Mouse (Mus musculus) WW6 (cell line): ENCODE data around the gene Cdc42ep3.

Source experiments
- DNase-seq: peaks from one replicate; pipeline ENCODE4 v3.0.0-alpha.2; 2013; ENCODE audit warnings: low read depth, low spot score

Cdc42ep3 gene

GRCm38 (mm10) chr17:79354444-79355270 lies at the start of gene Cdc42ep3:
Cdc42ep3 (minus strand) TSS chr17:79355091.
- peak; percentile 50 for DNase-seq

GRCm38 (mm10) chr17:79400356-79400755 lies 45.5 kb upstream of the Cdc42ep3 start:
- no peak for DNase-seq

DNA sequence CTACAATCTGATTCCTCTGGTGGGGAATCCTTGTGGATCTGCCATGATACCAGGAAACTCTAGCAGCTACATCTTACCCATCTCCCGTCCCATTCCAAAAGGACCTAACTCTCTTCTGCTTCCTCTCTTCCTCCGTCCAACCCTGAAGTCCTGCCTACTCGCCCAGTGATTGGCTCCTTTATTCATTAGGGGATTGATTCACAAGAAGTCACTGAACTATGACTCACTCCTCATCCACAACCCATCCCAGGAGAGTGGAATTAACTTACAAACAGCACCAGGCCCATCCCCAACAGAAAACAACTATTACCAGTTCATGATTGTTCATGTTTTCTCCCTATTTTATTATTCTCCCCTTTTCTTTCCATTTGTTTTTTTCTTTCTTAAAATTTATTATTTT lies 43.5 kb upstream of the Cdc42ep3 start:
- no peak for DNase-seq

GRCm38 (mm10) chr17:79394799-79395198 lies 39.9 kb upstream of the Cdc42ep3 start:
- no peak for DNase-seq

GRCm38 (mm10) chr17:79393886-79394285 lies 39.0 kb upstream of the Cdc42ep3 start:
- no peak for DNase-seq

GRCm38 (mm10) chr17:79387465-79388066 lies 32.7 kb upstream of the Cdc42ep3 start:
- no peak for DNase-seq

DNA sequence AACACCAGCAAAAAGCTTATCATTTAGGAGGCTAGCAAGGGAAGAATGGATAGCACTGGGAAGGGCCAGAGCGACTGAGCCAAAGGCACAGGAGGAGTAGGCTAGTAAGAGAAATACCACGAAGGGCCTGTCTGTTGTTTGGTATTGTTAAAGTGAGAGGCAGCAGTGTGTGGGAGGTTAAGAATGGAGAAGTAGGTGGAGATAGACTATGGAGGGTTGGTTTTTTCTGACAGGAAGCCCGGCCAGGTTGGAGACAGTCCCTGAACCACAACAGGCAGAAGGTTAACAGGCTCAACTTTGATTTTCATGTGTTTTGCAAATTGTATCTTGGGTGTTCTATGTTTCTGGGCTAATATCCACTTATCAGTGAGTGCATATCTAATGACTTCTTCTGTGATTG lies 26.6 kb upstream of the Cdc42ep3 start:
- no peak for DNase-seq

- DNase-seq: no peak
Measured at GRCm38 (mm10) chr17:79379191-79379590, 24.3 kb upstream of the Cdc42ep3 start.

- DNase-seq: no peak
Measured at GRCm38 (mm10) chr17:79376434-79377210, 21.7 kb upstream of the Cdc42ep3 start.

- no peak for DNase-seq
Measured at GRCm38 (mm10) chr17:79372973-79373372, 18.1 kb upstream of the Cdc42ep3 start.

DNA sequence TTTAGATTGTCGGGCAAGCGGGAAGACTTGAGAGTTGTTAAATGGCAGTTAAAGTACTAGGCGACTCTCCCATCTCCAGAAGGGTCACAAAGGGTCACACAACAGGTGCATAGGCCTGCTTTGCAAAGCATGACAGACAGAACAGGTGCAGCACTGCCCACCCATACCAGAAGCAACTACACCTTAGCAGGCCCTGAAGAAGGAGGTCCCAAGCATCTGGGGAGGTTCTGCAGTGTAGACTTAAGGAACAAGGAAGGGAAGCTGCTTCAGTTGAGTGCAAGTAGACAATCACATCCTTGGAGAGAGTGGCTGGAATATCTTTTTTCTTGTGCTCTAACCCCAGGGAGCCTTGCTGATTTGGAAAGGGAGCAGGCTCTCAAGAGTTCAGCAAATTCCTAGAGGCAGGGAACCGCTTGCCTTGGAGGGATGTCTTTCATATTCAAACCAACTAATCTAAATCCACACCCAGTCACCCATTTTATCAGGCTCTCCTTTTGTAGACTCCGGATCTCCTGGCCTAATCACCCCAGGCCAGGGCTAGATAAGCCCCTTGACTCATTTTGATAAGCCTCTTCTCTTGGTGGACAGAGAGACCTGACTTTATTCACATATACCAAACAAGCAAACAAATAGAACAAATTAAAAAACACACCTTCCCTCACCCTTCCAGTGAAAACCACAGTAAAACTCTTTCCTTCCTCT lies 10.0 kb upstream of the Cdc42ep3 start:
- DNase-seq: peak; percentile 48

DNA sequence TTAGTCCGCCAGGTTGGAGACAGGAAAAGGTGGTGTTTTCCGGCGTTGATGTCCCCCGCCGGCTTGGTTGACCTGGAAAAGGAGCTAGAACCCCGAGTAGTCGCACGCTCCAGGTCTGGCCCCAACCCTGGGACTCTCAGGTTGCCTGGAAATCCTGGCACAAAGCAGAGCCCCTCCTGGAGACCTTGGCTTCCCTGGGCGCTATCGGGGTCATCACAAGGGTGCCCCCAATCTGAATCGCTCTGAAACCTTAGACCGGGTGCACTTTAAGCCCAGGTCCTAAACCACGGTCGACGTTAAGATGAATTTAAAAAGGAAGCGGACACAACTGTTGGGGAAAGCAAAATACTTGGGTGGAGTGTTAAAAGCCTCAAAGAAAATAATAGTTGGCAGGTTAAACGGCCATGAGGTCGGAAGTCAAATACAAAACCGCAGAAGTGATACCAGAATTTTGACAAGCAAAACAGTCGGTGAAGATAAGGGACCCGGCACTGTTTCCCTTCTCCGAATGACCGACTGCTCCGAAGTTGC lies 1.2 kb upstream of the Cdc42ep3 start:
- no peak for DNase-seq

DNA sequence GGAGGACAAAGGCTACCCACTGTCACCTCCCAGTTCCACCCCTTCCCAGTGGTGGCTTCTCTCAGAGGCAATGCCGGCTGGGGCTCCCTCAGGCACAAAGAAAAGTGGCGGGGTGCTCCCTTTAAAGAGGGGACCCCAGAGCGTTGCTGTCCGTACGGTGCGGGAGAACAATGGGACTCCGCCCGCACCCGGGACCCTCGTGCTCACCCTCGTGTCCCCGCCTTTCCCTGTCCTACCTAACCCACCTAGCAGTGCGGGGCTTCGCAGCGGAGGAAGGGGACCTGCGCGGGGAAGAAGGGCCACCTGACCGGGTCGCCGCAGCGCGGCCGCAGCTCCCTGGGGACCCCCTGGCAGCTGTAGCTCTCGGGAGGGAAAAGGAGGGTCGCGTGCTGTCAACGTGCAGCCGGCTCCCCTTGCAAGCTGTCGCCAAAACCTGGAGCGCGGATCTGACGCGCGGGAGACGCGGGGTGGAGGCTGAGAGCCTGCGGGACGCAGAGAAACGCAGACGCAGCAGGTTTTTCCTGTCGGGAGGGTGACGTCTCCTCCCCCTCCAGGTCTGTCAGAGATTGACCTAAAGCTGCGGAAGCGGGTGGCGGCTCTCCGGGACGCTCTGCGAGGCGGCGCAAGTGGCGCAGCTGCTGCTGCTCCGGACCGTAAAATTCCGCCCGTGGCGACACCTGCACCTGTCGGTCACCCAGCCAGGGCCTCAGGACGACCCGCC lies 540 bp upstream of the Cdc42ep3 start:
- DNase-seq: peak; percentile 45

DNA sequence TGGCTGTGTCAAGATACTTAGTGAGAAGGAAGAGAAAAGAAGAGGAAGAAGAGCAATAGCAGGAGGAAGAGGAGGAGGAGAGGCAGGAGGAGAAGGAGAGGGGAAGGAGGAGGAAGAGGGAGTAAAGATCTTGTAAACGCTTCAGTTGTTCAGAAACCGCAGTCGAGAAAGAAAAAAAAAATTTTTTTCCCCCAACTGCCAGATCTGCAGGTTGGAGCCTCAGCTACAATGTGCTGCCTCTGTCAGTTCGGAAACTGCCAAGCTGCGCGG lies 782 bp downstream of the Cdc42ep3 start:
- no peak for DNase-seq

GRCm38 (mm10) chr17:79353446-79354173 lies 1.3 kb downstream of the Cdc42ep3 start:
- no peak for DNase-seq

DNA sequence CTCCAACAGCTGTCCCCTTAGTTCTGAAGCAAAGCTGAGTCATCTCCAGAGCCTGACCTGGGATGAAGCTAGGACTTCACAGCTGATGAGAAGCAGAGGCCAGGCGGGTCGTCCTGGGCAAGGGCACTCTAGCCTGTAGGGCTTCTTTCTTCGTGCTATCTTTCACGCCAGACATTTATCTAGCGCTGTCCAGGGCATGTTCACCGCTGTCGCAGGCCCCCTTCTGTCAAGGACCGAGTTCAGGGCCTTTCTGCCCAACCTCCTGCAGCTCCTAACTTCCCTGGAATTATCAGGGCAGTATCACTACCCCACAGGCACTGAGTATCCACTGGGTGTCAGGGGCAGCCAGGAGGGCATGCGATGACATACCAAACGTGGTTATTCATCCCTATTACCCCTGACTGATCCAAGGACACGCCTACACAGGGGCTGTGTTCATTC lies 4.1 kb downstream of the Cdc42ep3 start:
- DNase-seq: no peak

GRCm38 (mm10) chr17:79349371-79349770 lies 5.5 kb downstream of the Cdc42ep3 start:
- DNase-seq: no peak

- DNase-seq: no peak
Measured at GRCm38 (mm10) chr17:79347920-79348589, 6.8 kb downstream of the Cdc42ep3 start.

DNA sequence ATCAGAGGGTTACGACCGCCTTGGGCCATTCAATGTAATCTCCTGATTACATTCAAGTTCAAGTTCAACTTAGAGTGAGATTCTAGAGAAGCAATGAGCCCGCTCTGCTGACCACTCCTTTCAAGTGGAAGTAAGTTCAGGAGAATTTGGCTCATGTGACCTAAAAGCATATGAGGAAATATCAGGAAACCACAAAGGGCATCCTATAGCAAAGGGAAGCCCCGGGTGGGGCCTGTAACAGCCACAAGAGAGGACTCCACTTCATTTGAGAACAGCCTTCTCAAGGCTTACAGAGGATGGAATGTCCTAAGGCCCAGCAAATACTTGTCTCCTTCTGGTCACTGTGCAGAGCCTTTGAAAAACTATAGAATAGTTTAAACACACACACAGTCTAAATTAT lies 7.6 kb downstream of the Cdc42ep3 start:
- no peak for DNase-seq
